Mouse (Mus musculus): Measurements from ENCODE around the gene Kif2a.

- TF ChIP-seq CTCF (IDR thresholded peaks at IDR 0.05; ENCODE audit: low read depth) (no peak), EP300 (IDR thresholded peaks at IDR 0.05; ENCODE audit: low read depth) (no peak)
Measured at GRCm38 (mm10) chr13:107021461-107022265, at the start of gene Kif2a.
